Mouse (Mus musculus) liver, adult (tissue): ENCODE measurements around the gene Angptl7.

Experiments
- GATA4 ChIP-seq: IDR thresholded peaks from 2 replicates; pipeline ENCODE4 v1.6.1; 2014; ENCODE audit warnings: mild to moderate bottlenecking, low read length; ENCODE audit not compliant: insufficient replicate concordance

Gene Angptl7

GRCm38 (mm10) chr4:148509450-148510084 lies 9.3 kb upstream of the Angptl7 start:
- TF ChIP-seq GATA4, result no peak

GRCm38 (mm10) chr4:148508084-148508849 lies 8.0 kb upstream of the Angptl7 start:
- no peak for TF ChIP-seq GATA4

- no peak for TF ChIP-seq GATA4
These were observed 7.3 kb upstream of the Angptl7 start for GRCm38 (mm10) chr4:148507585-148507984.

- TF ChIP-seq GATA4, result no peak
These were observed 4.3 kb upstream of the Angptl7 start for GRCm38 (mm10) chr4:148504497-148504959.

- TF ChIP-seq GATA4, result no peak
These were observed 4.2 kb downstream of the Angptl7 start for GRCm38 (mm10) chr4:148495874-148496689.

- TF ChIP-seq GATA4, result no peak
These were observed 5.1 kb downstream of the Angptl7 start for GRCm38 (mm10) chr4:148495160-148495559.

GRCm38 (mm10) chr4:148491448-148491847 lies 8.8 kb downstream of the Angptl7 start:
- no peak for TF ChIP-seq GATA4

- TF ChIP-seq GATA4, result no peak
These were observed 9.8 kb downstream of the Angptl7 start for GRCm38 (mm10) chr4:148490502-148490901.

- TF ChIP-seq GATA4, result no peak
These were observed 12.4 kb downstream of the Angptl7 start for GRCm38 (mm10) chr4:148487841-148488240.

- no peak for TF ChIP-seq GATA4
These were observed 15.7 kb downstream of the Angptl7 start for GRCm38 (mm10) chr4:148484511-148484910.

GRCm38 (mm10) chr4:148481557-148482168 lies 18.6 kb downstream of the Angptl7 start:
- no peak for TF ChIP-seq GATA4

- no peak for TF ChIP-seq GATA4
These were observed 20.0 kb downstream of the Angptl7 start for GRCm38 (mm10) chr4:148480245-148480644.

- no peak for TF ChIP-seq GATA4
These were observed 26.8 kb downstream of the Angptl7 start for GRCm38 (mm10) chr4:148473496-148473895.

GRCm38 (mm10) chr4:148472436-148473174 lies 27.7 kb downstream of the Angptl7 start:
- peak; percentile 88; the same call in 1 of the 2 replicates for TF ChIP-seq GATA4
